Mouse (Mus musculus) liver, postnatal 0 days (tissue): ENCODE results near the gene Ccl5. TPM values are rescaled to one million over a fixed set of nuclear protein-coding genes. Genes with fewer than 3 reads are reported as not detected.

Experiments
- ATAC-seq: fragments of 200-750 bp; cut with Nextera tagmentation; 2 replicates; pipeline ENCODE4 v1.8.0; 2017; ENCODE audit warnings: mild to moderate bottlenecking, moderate library complexity
- DNase-seq: peaks from one replicate; pipeline ENCODE4 v3.0.0-alpha.2; 2016
- H3K27ac ChIP-seq: fragments of 300-500 bp; sonication (generic); 2 replicates; pipeline ENCODE4 v1.5.1; 2014; ENCODE audit warnings: antibody characterized with exemption, moderate library complexity, mild to moderate bottlenecking, low read depth
- H3K27me3 ChIP-seq: fragments of 300-500 bp; sonication (generic); 2 replicates; pipeline ENCODE4 v1.6.1; 2014; ENCODE audit warnings: low read length, control low read depth, mixed read lengths; ENCODE audit not compliant: insufficient read depth
- H3K36me3 ChIP-seq: fragments of 300-500 bp; sonication (generic); replicated peaks from 2 replicates; pipeline ENCODE4 v1.6.1; 2014; ENCODE audit warnings: mild to moderate bottlenecking, control low read depth, low read length, moderate library complexity, mixed read lengths; ENCODE audit not compliant: insufficient read depth
- H3K4me1 ChIP-seq: fragments of 300-500 bp; sonication (generic); 2 replicates; pipeline ENCODE4 v1.6.1; 2014; ENCODE audit warnings: antibody characterized with exemption, mild to moderate bottlenecking, control low read depth; ENCODE audit not compliant: insufficient read depth
- H3K4me2 ChIP-seq: fragments of 300-500 bp; sonication (generic); 2 replicates; pipeline ENCODE4 v1.6.1; 2014; ENCODE audit warnings: low read depth, mild to moderate bottlenecking, low read length, moderate library complexity, mixed read lengths
- H3K4me3 ChIP-seq: fragments of 300-500 bp; sonication (generic); 2 replicates; pipeline ENCODE4 v1.5.1; 2014; ENCODE audit warnings: low read depth, low read length
- H3K9ac ChIP-seq: fragments of 300-500 bp; sonication (generic); replicated peaks from 2 replicates; pipeline ENCODE4 v1.6.1; 2014; ENCODE audit warnings: mild to moderate bottlenecking, moderate library complexity
- H3K9me3 ChIP-seq: fragments of 300-500 bp; sonication (generic); 2 replicates; pipeline ENCODE4 v1.6.1; 2016; ENCODE audit warnings: mild to moderate bottlenecking, control low read depth, low read length, mixed read lengths
- CTCF ChIP-seq: sonication (generic); IDR thresholded peaks from 2 replicates; pipeline ENCODE4 v1.5.1; 2016; ENCODE audit warnings: antibody characterized with exemption, low read depth
- EP300 ChIP-seq: IDR thresholded peaks from 2 replicates; pipeline ENCODE4 v1.6.1; 2016; ENCODE audit warnings: antibody characterized with exemption, low read depth, mild to moderate bottlenecking
- WGBS: fragments of 180-500 bp; shearing (Covaris S2); extraction: QIAGEN DNeasy Blood & Tissue Kit; methylation state at CpG from one replicate; pipeline ENCODE4 v1.1.7; 2014; ENCODE audit not compliant: insufficient replicate concordance; 5-methylcytosine and 5-hydroxymethylcytosine counted together
- polyA plus RNA-seq: library from polyadenylated mRNA; unstranded; fragments of >200 nt; fragmentation: Nextera tagmentation; extraction: Ambion mirVana; gene quantifications from 2 replicates; pipeline ENCODE4 v1.2.1, GENCODE M21; 2015

The Ccl5 gene
- polyA plus RNA-seq, 1 experiment from 2014 or later, result 12.7 TPM

- Histone ChIP-seq H3K4me3 (no peak overlapping the region), H3K27ac (no peak overlapping the region), H3K9me3 (no peaks in the 10 kb centered on the region), H3K4me1 (peaks cover 6% of the 10 kb centered on the region), H3K36me3 (no peaks in the 10 kb centered on the region), H3K4me2 (peak overlapping the region; percentile 10; the same call in 1 of the 2 replicates), H3K9ac (no peak overlapping the region), H3K27me3 (no peaks in the 10 kb centered on the region)
- peak; percentile 71 for DNase-seq
- 51% methylated on average over 13 of the region's 13 CpGs for WGBS
- TF ChIP-seq EP300 (no peak), CTCF (no peak)
- peak; percentile 83 for ATAC-seq
These were observed 4.5 kb upstream of the Ccl5 start for GRCm38 (mm10) chr11:83534609-83535423.

- H3K9me3 ChIP-seq, result no peaks in the 10 kb centered on the region
- H3K4me2 ChIP-seq, result no peak overlapping the region
- peaks cover 6% of the 10 kb centered on the region for H3K4me1 ChIP-seq
- 74% methylated on average over 8 of the region's 8 CpGs for WGBS
- H3K9ac ChIP-seq, result no peak overlapping the region
- H3K27ac ChIP-seq, result no peak overlapping the region
- H3K27me3 ChIP-seq, result no peaks in the 10 kb centered on the region
- ATAC-seq, result no peak
- H3K4me3 ChIP-seq, result no peak overlapping the region
- no peak for DNase-seq
- H3K36me3 ChIP-seq, result no peaks in the 10 kb centered on the region
- TF ChIP-seq EP300, result no peak
- no peak for TF ChIP-seq CTCF
These were observed 3.8 kb upstream of the Ccl5 start for GRCm38 (mm10) chr11:83534143-83534542.

GRCm38 (mm10) chr11:83533192-83533591, 2.9 kb upstream of the Ccl5 start:
- Histone ChIP-seq H3K36me3 (no peaks in the 10 kb centered on the region), H3K4me1 (peaks cover 6% of the 10 kb centered on the region), H3K9ac (no peak overlapping the region), H3K27ac (no peak overlapping the region), H3K27me3 (no peaks in the 10 kb centered on the region), H3K9me3 (no peaks in the 10 kb centered on the region), H3K4me3 (no peak overlapping the region), H3K4me2 (no peak overlapping the region)
- TF ChIP-seq EP300, result no peak
- TF ChIP-seq CTCF, result no peak
- DNase-seq (no peak), ATAC-seq (no peak)
- 83% methylated on average over 1 of the region's 1 CpGs for WGBS

- H3K9ac ChIP-seq, result no peak overlapping the region
- no peak for TF ChIP-seq CTCF
- TF ChIP-seq EP300, result no peak
- no peak overlapping the region for H3K4me2 ChIP-seq
These were observed 1.3 kb downstream of the Ccl5 start for GRCm38 (mm10) chr11:83529024-83529423.

GRCm38 (mm10) chr11:83522075-83522474, 8.2 kb downstream of the Ccl5 start, which contains the start of gene Heatr9:
Heatr9 (minus strand) TSS chr11:83522175.
- DNase-seq, result no peak
- Histone ChIP-seq H3K27me3 (no peaks in the 10 kb centered on the region), H3K4me3 (no peak within 1 kb of the TSS), H3K9me3 (no peaks in the 10 kb centered on the region), H3K27ac (no peak within 1 kb of the TSS), H3K4me1 (no peaks in the 10 kb centered on the region), H3K9ac (no peak within 1 kb of the TSS), H3K4me2 (no peak within 1 kb of the TSS), H3K36me3 (no peaks in the 10 kb centered on the region)
- 78% methylated on average over 3 of the region's 3 CpGs for WGBS
- TF ChIP-seq CTCF, result no peak
- TF ChIP-seq EP300, result no peak
- ATAC-seq, result no peak

More at GRCm38 (mm10) chr11:83529024-83529423, 1.3 kb downstream of the Ccl5 start:
- ATAC-seq (no peak), DNase-seq (no peak)
- Histone ChIP-seq H3K4me1 (peaks cover 1% of the 10 kb centered on the region), H3K36me3 (no peaks in the 10 kb centered on the region), H3K4me3 (no peak overlapping the region), H3K9me3 (no peaks in the 10 kb centered on the region), H3K27me3 (no peaks in the 10 kb centered on the region), H3K27ac (no peak overlapping the region)
- 79% methylated on average over 12 of the region's 12 CpGs for WGBS

- Histone ChIP-seq H3K36me3 (no peaks in the 10 kb centered on the region), H3K4me2 (no peak overlapping the region), H3K27me3 (no peaks in the 10 kb centered on the region), H3K27ac (no peak overlapping the region), H3K4me1 (no peaks in the 10 kb centered on the region), H3K9me3 (no peaks in the 10 kb centered on the region), H3K9ac (no peak overlapping the region), H3K4me3 (no peak overlapping the region)
- TF ChIP-seq EP300, result no peak
- no peak for TF ChIP-seq CTCF
- DNase-seq (no peak), ATAC-seq (no peak)
- WGBS, result 72% methylated on average over 6 of the region's 6 CpGs
These were observed 11.9 kb downstream of the Ccl5 start for GRCm38 (mm10) chr11:83518371-83518770.
